Mouse (Mus musculus) C2C12 (cell line): ENCODE measurements around the gene Tm7sf2. TPM values are rescaled to one million over a fixed set of nuclear protein-coding genes. Genes with fewer than 3 reads are reported as not detected.
A peak's percentile ranks its signal among the peaks of the same experiment; 100 is the strongest.

Experiments
- H3K27me3 ChIP-seq: one replicate; pipeline ENCODE4 v1.6.1; 2011; ENCODE audit not compliant: control insufficient read depth, insufficient read depth, insufficient read length
- H3K36me3 ChIP-seq: one replicate; pipeline ENCODE4 v1.6.1; 2011; ENCODE audit not compliant: control insufficient read depth, insufficient read depth
- H3K4me3 ChIP-seq: one replicate; pipeline ENCODE4 v1.5.1; 2011; ENCODE audit warnings: mild to moderate bottlenecking, control low read depth; ENCODE audit not compliant: poor library complexity, insufficient read depth, severe bottlenecking
- H3K79me2 ChIP-seq: one replicate; pipeline ENCODE4 v1.6.1; 2011; ENCODE audit not compliant: control insufficient read depth, insufficient read depth
- H3K79me3 ChIP-seq: one replicate; pipeline ENCODE4 v1.6.1; 2011; ENCODE audit warnings: low read depth, control low read depth
- H3ac ChIP-seq: one replicate; pipeline ENCODE3; 2011; ENCODE audit warnings: low read depth; ENCODE audit not compliant: control insufficient read depth, insufficient read length
- CEBPB ChIP-seq: IDR thresholded peaks from one replicate; pipeline ENCODE4 v1.6.1; 2011; ENCODE audit warnings: low read depth, mild to moderate bottlenecking, control low read depth, moderate library complexity
- CTCF ChIP-seq: IDR thresholded peaks from one replicate; pipeline ENCODE4 v1.5.1; 2011; ENCODE audit not compliant: control insufficient read depth, insufficient read depth, insufficient read length
- FOSL1 ChIP-seq: IDR thresholded peaks from one replicate; pipeline ENCODE4 v1.8.0; 2011; ENCODE audit warnings: mild to moderate bottlenecking, low read length; ENCODE audit not compliant: poor library complexity, insufficient read depth, severe bottlenecking
- MAX ChIP-seq: IDR thresholded peaks from one replicate; pipeline ENCODE4 v1.6.1; 2011; ENCODE audit warnings: mild to moderate bottlenecking, control low read depth
- MYOD1 ChIP-seq: IDR thresholded peaks from one replicate; pipeline ENCODE4 v1.6.1; 2011; ENCODE audit warnings: low read depth; ENCODE audit not compliant: control insufficient read depth, insufficient read length
- MYOG ChIP-seq: IDR thresholded peaks from one replicate; pipeline ENCODE4 v1.6.1; 2011; ENCODE audit not compliant: control insufficient read depth, insufficient read length; ENCODE audit errors: extremely low read depth
- USF1 ChIP-seq: IDR thresholded peaks from one replicate; pipeline ENCODE4 v1.6.1; 2011; ENCODE audit warnings: low read depth, mild to moderate bottlenecking, control low read depth, moderate library complexity
- polyA plus RNA-seq: library from polyadenylated mRNA; unstranded; fragments of >200 nt; fragmentation: generic; extraction: Trizol; gene quantifications from one replicate; pipeline ENCODE4 v1.2.1, GENCODE M21; 2012; ENCODE audit warnings: missing spikeins

The Tm7sf2 gene
- polyA plus RNA-seq, 1 experiment: 14.7 TPM

GRCm38 (mm10) chr19:6058513-6058912, 9.7 kb downstream of the Tm7sf2 start:
- TF ChIP-seq MYOG (no peak), USF1 (no peak), CEBPB (peak; percentile 58), CTCF (no peak), MYOD1 (no peak)
- peak overlapping the region; percentile 69 for H3ac ChIP-seq
- peaks cover 28% of the 10 kb centered on the region for H3K36me3 ChIP-seq
- H3K27me3 ChIP-seq: no peaks in the 10 kb centered on the region
- H3K4me3 ChIP-seq: peak overlapping the region; percentile 98
- H3K79me3 ChIP-seq: peaks cover 50% of the 10 kb centered on the region
- H3K79me2 ChIP-seq: peaks cover 76% of the 10 kb centered on the region

GRCm38 (mm10) chr19:6057313-6058096, 10.7 kb downstream of the Tm7sf2 start, which contains the start of the genes Mrpl49 and Fau:
Mrpl49 (minus strand) TSS chr19:6057785.
Fau (plus strand) TSS chr19:6057844.
- peak within 1 kb of the TSS; percentile 98 for H3K4me3 ChIP-seq
- TF ChIP-seq MAX (peak; percentile 53), CTCF (no peak)
- H3K79me3 ChIP-seq: peaks cover 46% of the 10 kb centered on the region

GRCm38 (mm10) chr19:6056696-6057095, 11.5 kb downstream of the Tm7sf2 start:
- Histone ChIP-seq H3K79me2 (peaks cover 60% of the 10 kb centered on the region), H3K79me3 (peaks cover 38% of the 10 kb centered on the region), H3K4me3 (peak overlapping the region; percentile 98), H3ac (no peak overlapping the region), H3K27me3 (no peaks in the 10 kb centered on the region), H3K36me3 (peaks cover 46% of the 10 kb centered on the region)
- no peak for TF ChIP-seq USF1
- TF ChIP-seq FOSL1: no peak
- TF ChIP-seq CTCF: no peak
- no peak for TF ChIP-seq CEBPB
- no peak for TF ChIP-seq MYOG
- TF ChIP-seq MYOD1: no peak
- TF ChIP-seq MAX: no peak

More at GRCm38 (mm10) chr19:6057313-6058096, 10.7 kb downstream of the Tm7sf2 start, which contains the start of the genes Mrpl49 and Fau:
- Histone ChIP-seq H3K79me2 (peaks cover 68% of the 10 kb centered on the region), H3ac (peak within 1 kb of the TSS; percentile 78), H3K27me3 (no peaks in the 10 kb centered on the region), H3K36me3 (peaks cover 38% of the 10 kb centered on the region)

DNA sequence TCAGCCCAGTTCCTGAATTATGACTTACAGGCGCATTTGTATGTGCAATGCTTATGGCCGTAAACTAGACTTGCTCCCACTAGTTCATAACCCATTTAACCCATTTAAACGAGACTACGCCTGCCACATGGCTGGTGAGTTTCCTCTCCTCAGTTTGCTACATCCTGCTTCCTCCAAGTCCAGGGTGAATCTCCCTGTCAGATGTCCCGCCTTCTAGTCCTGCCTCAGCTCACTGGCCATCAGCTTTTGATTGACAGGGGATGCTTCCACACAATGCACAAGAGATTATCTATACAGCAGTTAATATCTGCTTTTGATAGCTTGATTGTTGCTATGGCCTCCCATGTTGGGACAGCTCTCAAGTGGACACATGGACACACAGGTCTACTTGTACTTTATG, 13.9 kb downstream of the Tm7sf2 start:
- H3K36me3 ChIP-seq: peaks cover 70% of the 10 kb centered on the region

DNA sequence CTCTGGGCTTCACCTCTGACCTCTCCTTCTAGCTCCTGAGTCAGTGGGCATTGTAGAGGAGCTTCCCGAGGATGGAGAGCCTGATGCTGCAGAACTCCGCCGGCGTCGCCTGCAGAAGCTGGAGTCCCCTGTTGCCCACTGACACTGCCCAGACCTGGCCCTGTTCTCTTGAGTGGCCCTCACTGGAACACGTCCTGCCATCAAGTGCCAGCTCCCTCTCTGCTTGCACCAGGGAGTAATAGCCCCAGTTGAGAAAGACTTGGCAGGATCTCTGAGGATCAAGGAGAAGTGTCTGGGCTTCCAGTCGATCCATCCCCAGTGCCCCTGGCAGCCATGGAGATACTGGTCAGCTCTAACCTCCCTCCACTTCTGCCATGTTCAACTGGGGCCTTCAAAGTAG, 15.7 kb downstream of the Tm7sf2 start:
- H3K27me3 ChIP-seq: no peaks in the 10 kb centered on the region
- H3K36me3 ChIP-seq: peaks cover 72% of the 10 kb centered on the region
- no peak overlapping the region for H3ac ChIP-seq

More for the DNA sequence above, 13.9 kb downstream of the Tm7sf2 start:
- Histone ChIP-seq H3K79me3 (peaks cover 36% of the 10 kb centered on the region), H3K27me3 (no peaks in the 10 kb centered on the region), H3ac (no peak overlapping the region), H3K79me2 (peaks cover 52% of the 10 kb centered on the region), H3K4me3 (no peak overlapping the region)
- TF ChIP-seq MYOD1 (no peak), MAX (no peak)

GRCm38 (mm10) chr19:6048681-6049410, 19.3 kb downstream of the Tm7sf2 start:
- H3K79me2 ChIP-seq: peaks cover 20% of the 10 kb centered on the region
- no peak overlapping the region for H3ac ChIP-seq
- no peaks in the 10 kb centered on the region for H3K27me3 ChIP-seq
- TF ChIP-seq CEBPB (no peak), FOSL1 (no peak), MYOG (no peak), MAX (no peak), CTCF (no peak), USF1 (no peak)
- peaks cover 14% of the 10 kb centered on the region for H3K79me3 ChIP-seq
- no peak overlapping the region for H3K4me3 ChIP-seq
- H3K36me3 ChIP-seq: peaks cover 57% of the 10 kb centered on the region

More for the DNA sequence above, 15.7 kb downstream of the Tm7sf2 start:
- Histone ChIP-seq H3K4me3 (no peak overlapping the region), H3K79me2 (peaks cover 48% of the 10 kb centered on the region), H3K79me3 (peaks cover 32% of the 10 kb centered on the region)
- TF ChIP-seq MYOG (no peak), MYOD1 (no peak), USF1 (no peak)
